Mouse (Mus musculus): Measurements from ENCODE around the gene Nat8f1.
"Not testable (repeated sequence)": the region's sequence is repeated elsewhere in the genome, so short reads cannot be mapped to it uniquely, and the experiment has no call there.

Gene Nat8f1

DNA sequence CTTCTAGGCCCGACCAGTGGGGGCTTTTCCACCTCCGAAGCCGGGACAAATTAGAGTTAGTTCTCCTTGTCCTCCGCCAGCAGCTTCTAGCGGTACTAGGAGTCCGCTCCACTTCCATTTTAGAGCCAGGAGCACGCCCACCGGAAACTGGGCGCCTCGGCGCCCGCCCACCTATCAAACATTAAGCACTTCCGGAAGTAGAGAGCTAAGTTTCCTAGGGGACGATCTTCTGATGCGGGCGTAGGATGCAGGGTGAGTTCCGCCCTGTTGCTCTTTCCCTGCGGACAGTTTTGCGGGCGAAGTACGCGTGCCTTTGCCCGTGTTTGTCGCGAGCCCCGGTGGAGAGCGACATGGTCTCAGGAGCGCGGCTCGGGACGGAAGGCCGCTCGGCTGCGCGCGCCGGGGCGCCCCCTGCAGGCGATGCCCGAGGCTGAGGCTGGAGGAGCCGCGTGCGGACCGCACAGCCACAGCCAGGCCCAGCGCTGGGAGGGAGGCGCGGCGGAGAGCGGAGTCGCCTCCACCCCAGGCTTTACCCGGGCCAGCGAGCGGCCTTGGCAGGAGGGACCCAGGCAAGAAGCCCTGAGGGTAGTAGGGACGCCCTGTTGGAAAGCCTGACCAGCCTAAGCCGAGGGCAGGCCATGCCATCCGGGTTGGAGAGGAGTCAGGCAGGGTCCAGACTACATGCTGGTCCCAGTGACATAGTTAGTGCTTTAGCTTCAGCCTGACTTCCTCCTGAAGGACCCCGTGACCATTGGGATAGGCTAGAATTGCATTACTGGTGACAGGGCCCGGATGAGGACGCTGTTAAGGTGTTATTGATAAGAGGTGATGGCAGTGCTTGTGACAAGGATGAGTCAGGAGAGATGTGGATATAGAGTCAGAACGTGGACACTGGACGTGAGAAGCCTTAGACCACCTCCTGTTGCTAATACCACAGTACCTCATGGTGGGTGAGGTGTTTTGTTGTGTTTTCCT is at the start of gene Nat8f1:
Gene Nat8f1 (minus strand): TSS at position 149 of the 975 bp plus-strand sequence.
- DNase-seq (ENCODE audit: low spot score) = peak; percentile 85

DNA sequence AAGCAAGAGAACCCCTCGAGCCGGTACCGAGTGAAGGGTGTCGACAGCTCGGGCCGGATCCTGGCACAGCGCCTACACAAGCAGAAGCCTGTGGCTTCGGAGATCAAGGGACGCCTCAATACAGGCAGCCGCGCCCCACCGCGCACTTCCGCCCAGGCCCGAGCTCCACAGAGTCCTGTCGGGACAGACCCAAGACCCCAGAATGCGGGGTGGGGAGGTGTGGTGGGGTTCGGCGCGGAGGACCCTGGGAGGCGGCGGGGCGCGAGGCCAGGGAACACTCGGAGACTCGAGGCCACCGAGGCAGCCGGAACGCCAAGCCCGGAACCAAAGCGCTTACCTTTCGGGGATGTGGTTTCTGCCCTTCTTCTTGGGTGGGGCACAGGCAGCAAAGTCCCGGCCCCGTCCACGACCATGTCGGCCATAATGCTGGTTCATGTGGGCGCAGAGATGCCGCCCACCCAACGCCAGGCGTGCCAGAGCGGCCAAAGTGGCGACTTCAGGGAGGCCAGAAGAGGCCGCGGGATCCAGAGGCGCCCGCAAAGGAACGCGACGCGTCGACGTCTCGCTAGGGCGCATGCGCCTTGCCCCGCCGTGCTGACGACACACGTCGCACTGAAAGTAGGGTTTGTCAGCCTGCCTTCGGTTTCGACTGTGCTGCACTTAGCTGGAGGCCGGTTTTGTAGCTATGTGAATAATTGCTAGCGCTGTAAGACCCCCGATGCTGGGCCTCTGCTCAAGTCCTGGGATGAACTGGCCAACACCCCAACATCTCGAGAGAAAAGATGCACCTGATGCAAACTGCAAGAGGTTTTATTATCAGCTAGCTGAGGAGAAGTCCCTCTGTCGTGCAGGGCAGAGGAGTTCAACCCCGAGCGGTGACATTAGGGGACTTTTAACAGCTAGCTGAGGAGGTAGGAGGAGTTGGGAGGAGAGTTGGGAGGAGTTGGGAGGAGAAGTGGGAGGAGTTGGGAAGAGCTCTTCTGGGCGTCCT is 45.9 kb upstream of the Nat8f1 start, which contains the start of gene Dusp11:
Gene Dusp11 (minus strand): TSS at position 567 of the 991 bp plus-strand sequence.
- DNase-seq (ENCODE audit: low spot score) = peak; percentile 87

DNA sequence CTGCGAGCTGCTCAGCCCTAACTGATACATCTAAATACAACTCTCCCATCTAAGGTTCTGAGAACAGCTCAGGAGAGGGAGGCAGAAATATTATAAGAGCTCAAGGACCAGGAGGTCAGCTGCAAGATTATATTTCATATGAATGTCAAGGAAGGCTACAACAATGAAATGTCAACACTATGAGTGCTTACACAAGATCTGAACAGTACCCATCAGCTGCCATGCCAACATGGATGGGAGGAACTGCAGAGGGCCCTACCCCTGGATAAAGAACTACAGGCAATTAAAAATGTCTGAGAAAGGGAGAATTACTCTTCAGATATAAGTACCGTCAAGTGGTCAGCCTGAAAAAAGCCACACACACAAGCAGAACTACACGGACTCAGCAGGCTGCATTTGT is 42.1 kb upstream of the Nat8f1 start:
- no peak for DNase-seq (ENCODE audit: low spot score)

DNA sequence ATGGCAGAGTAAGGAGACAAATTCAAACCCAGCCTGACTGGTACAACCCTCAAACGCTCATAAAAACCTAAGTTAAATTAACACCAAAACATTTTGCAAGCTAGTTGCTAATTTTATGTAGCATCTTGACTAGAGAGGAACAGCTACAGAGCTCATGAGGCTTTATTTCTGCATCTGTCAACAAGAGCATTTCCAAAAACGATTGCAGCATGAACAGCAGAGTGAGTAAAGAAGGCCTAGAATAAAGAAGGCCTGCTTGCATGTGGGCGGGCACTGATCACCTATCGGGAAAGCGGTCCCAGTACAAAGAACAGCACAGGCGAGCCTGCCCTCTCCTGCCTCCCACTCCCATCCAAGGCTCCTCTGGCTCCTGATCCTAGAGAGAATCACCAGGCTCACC is 33.1 kb upstream of the Nat8f1 start:
- no peak for DNase-seq (ENCODE audit: low spot score)

DNA sequence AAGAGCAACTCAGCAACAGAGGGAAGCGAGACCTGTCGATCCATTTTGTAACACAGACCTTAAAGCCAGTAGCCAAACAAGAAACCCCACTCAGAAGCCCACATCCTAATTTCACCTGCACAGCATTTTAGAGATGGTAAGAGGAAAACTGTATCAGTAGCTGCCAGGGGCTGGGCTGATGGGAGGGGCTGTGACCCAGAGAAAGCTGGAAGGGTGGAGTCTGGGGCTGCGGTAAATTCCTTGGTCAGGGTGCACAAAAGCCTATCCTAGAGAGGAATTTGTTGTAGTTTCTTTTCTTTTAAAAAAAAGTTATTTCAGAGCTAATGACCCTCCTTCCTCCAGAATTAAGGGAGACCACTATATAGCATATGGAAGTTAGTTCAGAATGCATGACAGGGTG is 27.0 kb upstream of the Nat8f1 start:
- DNase-seq (ENCODE audit: low spot score) = no peak

DNA sequence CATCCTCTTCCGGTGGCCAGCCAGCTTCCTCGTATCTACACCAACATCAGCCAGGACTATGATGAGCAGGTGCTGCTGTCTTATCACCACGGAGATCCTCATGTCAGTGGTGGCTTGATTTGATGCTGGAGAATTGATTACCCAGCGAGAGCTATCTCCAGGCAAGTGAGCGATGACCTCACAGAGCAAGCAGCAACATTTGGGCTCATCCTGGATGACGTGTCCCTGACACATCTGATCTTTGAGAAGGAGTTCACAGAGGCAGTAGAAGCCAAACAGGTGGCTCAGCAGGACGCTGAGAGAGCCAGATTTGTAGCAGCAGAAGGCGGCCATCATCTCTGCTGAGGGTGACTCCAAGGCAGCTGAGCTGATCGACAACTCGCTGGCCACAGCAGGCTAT is 23.2 kb upstream of the Nat8f1 start:
- no peak for DNase-seq (ENCODE audit: low spot score)

DNA sequence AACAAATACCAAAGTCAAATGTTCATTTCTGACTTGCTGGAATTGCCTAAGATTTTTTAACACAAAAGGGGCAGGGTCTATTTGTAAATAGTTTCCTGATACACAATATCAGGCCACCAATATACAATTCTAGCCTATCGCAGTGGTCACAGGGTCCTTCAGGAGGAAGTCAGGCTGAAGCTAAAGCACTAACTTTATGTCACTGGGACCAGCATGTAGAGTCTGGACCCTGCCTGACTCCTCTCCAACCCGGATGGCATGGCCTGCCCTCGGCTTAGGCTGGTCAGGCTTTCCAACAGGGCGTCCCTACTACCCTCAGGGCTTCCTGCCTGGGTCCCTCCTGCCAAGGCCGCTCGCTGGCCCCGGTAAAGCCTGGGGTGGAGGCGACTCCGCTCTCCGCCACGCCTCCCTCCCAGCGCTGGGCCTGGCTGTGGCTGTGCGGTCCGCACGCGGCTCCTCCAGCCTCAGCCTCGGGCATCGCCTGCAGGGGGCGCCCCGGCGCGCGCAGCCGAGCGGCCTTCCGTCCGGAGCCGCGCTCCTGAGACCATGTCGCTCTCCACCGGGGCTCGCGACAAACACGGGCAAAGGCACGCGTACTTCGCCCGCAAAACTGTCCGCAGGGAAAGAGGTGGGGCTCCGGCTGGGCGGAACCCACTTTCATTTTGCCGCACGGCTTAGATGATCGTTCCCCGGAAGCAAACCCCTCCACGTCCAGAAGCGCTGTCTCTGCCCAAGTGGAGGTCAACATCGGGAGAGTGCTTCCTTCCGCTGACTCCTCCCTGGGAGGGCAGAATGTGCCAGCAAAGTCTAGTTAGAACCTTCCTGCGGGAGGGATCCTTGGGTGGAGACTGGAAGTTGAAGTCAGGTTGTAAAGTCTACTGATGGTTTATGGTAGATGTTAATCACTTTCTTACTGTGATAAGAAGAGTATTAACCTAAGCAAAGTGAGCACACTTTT is 21.3 kb upstream of the Nat8f1 start:
- peak; percentile 66 for DNase-seq (ENCODE audit: low spot score)

DNA sequence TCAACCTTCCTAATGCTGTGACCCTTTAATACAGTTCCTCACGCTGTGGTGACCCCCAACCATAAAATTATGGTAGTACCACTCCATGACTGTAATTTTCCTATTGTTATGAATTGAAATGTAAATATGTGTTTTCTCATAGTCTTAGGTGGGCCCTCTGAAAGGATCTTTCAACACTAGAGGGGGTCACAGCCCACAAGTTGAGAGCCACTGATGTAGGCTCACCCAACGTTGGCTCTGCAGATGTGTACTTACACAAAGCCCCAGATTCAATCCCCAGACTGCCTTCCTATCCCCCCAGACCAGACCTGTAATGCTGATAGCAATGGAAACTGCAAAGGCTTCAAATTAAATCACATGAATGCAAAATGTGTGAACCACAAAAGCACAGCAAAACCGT is 20.2 kb upstream of the Nat8f1 start:
- DNase-seq (ENCODE audit: low spot score) = no peak

DNA sequence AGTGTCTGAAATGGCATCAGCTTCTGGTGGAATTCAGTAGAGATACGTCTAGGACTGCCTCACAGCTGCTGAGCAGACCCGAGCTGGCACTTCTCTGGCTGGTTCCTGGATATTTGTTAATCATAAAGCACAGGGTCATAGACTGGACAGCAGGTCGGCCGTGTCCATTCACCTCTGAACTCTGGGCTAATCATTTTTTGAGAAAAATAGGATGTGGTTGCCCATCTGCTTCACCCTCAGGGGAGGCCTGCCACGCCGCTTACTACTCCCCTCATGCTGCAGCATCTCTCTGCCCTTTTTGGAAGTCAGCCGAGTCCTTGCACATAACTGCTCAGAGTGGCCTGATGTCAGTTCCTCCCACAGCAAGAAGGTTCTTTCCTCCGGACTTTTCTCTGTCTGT is 18.6 kb upstream of the Nat8f1 start:
- DNase-seq (ENCODE audit: low spot score) = no peak

DNA sequence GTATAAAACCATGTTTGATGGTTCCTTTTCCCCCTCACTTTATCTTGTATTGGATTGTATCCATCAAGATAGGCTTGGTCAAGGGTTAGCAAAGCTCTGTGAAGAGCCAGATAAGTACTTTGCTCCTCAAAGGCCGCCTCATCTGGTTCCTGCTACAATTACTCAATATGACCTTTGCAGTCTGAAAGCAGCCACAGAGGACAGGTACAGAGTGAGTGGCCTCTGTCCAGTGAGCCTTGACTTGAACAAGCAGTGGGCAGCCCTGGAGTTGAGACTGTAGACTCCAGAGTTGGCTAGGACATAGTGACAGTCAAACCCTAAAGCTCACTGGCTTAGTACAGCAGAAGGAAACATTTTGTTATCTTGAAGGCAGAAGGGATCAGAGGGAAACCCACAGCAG is 13.8 kb upstream of the Nat8f1 start:
- DNase-seq (ENCODE audit: low spot score) = no peak

DNA sequence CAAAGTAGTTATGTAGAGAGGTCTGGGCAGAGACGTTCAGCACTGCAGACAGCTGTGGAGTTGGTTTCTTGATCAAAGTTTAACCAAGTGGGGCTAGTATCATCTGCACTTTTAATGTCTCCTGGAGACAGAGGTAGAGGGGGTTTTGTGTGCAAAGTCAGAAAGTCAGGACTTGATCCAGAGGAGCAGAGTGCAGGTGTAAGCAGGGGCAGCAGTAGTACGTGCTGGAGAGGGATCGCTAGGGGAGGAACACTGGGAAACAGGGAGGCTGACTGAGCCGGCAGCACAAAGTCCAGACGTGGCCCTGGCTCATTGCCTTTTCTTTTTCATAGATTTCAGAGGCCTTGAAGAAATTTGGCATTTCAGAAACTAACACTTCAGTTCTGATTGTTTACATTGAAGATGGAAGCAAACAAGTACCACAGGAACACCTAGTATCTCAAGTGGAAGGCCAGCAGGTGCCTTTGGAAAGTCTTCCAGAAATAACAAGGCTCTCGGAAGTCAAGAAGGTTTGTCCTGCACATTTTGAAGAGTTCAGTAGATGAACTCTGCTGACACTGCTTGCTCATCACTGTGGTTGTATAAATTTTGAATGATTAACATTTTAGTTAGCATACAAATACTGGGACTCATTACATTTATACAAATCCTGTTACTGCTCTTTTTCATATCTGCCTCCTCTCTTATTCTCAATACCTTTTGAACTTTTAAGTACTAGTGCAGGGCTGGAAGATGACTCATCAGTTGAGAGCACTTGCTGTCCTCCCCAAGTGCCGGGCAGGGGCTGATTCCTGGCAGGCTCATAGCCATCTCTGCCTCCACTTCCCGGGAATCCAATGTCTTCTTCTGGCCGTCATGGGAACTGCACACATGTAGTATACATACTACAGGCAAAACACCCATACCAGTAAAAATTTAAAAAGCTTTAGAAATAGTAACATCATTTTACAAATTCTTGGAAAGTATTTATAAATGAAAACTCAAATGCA is 12.3 kb upstream of the Nat8f1 start:
- no peak for DNase-seq (ENCODE audit: low spot score)

DNA sequence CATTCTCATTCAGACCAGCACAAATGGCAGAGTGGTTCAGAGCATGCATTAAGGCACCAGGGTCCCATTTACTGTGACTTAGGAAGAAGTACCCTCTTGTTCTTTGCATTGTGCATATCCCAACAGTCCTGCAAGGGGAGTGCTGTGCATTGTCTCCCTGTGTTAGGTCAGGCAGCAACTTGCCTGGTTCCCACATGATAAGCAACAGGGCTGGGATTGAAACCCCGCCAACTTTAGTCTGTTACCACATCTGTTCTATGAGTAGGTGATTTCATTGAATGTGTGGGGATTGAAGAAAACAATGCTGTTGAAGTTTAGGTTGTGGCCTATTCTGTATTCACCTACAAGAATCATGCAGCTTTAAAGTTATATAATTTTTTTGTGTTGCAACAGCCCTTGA is 11.2 kb upstream of the Nat8f1 start:
- no peak for DNase-seq (ENCODE audit: low spot score)

DNA sequence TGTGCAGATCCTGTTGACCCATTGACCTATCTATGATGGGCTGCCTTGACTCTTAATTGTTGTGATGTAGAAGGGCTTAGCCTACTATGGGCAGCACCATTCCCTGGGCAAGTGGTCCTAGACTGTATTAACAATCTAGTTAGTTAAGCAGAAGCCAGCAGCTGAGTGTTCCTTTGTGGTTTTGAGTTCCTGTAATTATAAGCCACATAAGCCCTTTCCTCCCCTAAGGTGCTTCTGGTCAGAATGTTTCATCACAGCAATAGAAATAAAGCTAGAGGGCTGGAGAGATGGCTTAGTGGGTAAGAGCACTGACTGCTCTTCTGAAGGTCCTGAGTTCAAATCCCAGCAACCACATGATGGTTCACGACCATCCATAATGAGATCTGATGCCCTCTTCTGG is 8.2 kb upstream of the Nat8f1 start:
- DNase-seq (ENCODE audit: low spot score) = no peak

DNA sequence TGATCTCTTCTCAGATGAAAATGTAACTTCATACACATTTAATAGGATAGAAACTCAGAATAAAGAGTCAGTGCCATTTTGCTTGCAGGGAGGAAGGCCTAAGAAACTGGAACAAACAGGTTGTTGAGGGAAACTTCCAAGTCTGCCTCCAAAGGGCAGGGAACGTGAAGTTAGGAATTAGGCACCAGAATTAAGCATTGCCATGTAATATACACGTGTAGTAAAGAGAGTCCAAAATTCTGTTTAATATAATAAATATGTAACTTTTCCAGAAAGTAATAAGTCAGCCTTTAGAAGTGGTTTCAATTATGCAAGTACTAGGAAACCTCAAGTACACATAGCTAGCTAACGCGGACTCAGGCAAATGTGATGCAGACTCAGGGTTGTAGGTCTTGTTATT is 3.9 kb upstream of the Nat8f1 start:
- no peak for DNase-seq (ENCODE audit: low spot score)

DNA sequence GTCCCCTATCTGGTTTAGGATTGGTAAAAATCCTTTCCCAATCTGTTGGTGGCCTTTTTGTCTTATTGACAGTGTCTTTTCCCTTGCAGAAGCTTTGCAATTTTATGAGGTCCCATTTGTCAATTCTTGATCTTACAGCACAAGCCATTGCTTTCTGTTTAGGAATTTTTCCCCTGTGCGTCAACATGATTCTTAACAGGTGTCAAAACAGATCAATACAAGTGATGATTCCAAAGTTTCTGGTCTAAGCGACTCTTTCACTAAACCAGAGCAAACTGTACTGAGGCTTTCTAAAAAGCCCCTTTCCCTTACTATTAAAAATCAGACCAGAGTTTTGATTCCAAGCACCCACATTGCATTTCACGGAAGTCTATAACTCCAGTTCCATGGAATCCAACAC is 2.9 kb upstream of the Nat8f1 start:
- not testable (repeated sequence) for DNase-seq (ENCODE audit: low spot score)

DNA sequence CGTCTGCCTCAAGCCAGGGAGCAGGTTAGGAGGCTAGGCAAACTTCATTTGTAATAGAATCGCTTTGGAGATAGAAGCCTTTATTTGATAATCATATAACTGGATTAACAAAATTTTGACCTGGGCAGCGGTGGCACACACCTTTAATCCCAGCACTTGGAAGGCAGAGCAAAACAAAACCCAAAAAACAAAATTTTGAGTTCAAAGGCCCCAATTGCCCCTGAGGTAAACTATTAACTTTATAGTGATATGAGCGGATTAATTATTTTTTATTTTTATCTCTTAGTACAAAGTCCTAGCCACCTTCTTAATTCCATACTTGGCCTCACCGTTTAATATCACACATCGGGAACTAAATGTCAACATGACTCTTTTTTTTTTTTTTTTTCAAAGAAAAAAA is 1.1 kb upstream of the Nat8f1 start:
- no peak for DNase-seq (ENCODE audit: low spot score)

DNA sequence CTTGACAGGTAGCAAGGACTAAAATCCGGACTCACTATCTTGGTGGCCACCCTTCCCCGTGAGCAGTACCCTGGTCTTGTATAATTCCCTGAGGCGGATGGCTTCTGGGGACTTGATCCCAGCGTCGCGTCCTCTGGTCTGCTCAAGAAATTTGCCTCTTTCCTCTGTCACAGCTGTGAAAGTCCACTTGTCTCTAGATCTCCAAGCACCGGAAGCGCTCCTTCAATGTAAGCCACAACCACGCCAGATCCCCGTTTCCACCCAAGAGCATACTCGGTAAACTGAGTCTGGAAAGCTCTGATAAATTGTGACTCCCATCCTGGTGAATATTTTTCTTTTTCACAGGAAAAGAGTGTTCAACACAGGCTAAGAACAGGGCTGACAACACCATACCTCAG is 347 bp downstream of the Nat8f1 start:
- DNase-seq (ENCODE audit: low spot score) = no peak

DNA sequence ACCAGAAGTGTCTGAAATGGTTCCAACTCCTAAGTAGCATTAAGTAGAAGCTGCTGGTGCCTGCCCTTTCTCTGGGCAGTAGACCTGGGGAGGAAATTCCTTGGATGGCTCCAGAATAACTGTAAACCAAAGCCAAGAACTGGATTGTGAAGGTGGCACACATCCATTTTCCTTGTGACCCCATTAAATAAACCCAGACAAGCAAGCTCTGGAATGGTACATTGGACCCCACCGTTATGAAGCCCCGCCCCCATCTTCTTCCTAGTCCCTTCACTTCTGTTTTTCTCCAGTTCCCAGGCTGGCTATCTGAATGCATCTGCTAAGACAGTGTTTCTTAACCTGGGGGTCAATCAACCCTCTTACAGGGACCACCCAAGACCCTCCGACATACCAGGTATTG is 3.9 kb downstream of the Nat8f1 start, which contains the start of gene Tprkb:
Gene Tprkb (plus strand): TSS at position 279 of the 400 bp plus-strand sequence.
- DNase-seq (ENCODE audit: low spot score) = no peak

DNA sequence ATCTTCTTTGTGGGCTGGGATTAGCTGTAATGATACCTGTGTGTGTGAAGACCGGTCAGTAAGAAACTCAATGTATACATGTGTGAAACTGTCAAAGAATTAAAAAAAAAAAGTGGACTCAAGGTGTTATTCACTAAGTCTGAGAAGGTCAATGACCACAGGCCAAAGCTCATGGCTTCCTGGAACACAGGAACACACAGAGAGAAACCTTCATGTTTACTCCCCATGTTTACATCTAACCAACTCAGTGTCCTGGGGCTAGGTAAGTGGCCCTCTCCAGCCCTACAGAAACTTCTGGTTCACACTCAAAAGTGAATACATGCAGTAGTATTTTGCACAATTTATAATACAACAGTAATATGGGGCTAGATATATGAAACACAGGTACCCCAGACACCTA is 5.8 kb downstream of the Nat8f1 start:
- no peak for DNase-seq (ENCODE audit: low spot score)

DNA sequence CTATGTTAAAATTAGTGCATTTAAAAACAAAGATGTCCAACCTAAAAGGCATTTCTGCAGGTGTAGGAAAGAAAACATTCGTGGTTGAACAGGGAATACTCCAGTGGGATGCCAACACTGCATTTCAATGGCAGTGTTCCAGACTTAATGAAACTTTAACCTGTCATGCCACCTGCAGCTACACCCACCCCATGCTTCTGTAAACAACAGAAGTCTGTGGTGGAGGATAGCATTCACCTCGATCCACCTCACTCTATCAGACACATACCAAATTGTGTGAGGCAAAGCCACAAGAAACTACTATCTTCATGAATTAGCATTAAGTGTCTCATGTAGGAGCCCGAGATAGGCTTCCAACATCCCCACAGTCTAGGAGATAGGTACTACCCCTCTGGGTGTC is 7.1 kb downstream of the Nat8f1 start:
- no peak for DNase-seq (ENCODE audit: low spot score)
